Mouse (Mus musculus): ENCODE data around the gene Ralgapa2.

Gene Ralgapa2

DNA sequence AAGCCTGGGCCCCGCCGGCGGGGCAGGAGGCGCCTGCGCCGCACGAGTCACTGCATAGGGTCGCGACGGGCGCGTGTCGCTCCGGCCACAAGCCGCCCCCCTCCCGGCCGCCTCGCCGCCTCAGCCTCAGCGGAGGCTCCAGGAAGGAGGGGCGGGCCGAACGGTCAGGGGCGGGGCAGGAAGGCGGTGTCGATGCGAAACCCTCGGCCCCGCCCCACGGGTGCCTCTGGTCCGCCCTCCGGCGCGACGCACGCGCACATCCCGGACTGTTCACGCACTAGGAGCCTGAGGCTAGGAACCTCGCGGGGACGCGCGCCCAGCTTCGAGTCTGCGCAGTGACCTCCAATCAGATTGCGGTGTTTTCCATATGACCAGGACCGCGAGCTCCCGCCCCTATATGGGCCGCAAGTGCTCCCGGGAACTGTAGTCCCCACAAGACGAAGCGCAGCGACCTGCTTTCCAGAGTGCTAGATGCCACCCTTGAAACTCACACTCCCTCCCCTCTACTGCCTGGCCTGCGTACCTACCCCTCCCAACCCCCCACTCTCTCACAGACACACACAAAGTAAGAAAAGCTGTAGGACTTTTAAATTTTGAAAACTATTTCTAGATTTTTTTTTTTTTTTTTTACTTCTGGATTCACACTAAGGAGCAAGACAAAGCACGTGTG, at the start of gene Ralgapa2:
Ralgapa2 (minus strand) TSS at position 434 of the 670 bp plus-strand sequence.
- DNase-seq (ENCODE audit: low spot score), result peak; percentile 100

DNA sequence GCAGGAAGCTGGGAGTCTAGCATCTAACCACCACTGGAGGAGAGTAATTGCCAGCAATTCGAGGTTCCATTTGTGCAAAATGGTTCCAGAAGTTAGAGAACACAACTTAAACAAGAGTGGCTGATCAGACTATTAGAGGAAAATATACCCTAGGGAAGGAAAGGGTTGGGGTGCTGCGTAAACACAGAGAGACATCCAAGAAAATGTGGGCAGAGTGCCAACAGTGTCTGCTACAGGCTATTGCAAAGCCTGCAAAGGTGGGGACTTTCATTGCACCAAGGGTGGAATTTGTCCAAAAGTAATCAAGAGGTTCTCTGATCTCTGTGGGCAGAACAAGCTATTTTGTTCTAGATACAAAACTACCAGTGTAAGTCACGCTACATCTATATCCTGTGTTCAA, 49.4 kb upstream of the Ralgapa2 start:
- DNase-seq (ENCODE audit: low spot score), result no peak

DNA sequence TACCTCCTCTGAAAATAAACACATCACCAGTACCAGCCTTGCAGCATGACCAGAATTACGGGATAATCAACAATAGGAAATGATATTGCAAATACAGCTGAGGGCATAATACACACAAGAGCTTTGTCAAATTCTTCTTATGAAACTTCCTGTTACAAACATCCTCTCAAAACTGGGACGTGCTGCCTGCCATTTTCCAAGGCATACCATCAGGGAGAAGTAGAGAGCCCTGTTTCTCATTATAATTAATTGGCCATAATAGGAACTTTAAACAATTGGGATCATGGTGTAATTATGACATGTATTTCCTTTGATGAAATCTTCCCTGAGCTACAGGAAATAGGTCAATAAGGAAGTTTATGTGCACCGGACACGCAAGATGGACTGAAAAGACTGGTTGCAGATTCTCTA, 48.5 kb upstream of the Ralgapa2 start:
- no peak for DNase-seq (ENCODE audit: low spot score)

DNA sequence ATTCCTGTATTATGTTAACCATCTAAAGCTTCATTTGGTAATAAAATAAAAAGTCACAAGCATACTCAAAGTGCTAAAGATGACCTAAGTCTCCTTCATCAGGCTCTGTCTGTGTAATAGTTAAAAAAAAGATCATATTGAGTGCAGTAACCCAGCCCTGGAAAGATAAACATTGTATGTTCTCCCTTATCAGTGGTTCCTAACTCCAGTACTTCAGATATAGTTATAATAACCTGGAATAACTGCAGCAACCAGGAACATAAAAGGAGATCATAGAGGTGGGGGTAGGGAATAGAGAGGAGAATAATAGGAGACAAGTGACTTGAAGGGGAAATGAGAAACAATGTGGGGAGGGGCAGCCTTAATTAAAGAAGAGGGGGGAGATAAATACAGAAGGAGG, 44.0 kb upstream of the Ralgapa2 start:
- no peak for DNase-seq (ENCODE audit: low spot score)

DNA sequence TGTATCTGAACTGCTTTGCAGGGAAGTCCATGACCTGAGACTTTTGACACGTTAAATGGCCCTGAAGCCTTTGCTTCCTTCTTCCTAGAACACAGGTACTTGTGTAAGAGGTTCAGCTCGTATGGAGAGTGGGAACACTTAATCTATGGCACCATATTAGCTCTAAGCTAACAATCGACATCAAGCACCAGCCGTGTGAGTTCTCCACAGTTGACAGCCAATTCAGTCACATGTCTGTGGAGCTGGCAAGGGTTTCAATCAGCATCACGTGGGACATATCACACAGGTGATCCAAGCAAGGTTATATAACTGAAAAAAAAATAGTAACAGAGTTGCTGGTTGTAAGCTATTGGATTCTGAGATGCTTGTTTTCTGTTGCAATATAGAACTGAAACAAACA, 43.2 kb upstream of the Ralgapa2 start:
- DNase-seq (ENCODE audit: low spot score), result no peak

DNA sequence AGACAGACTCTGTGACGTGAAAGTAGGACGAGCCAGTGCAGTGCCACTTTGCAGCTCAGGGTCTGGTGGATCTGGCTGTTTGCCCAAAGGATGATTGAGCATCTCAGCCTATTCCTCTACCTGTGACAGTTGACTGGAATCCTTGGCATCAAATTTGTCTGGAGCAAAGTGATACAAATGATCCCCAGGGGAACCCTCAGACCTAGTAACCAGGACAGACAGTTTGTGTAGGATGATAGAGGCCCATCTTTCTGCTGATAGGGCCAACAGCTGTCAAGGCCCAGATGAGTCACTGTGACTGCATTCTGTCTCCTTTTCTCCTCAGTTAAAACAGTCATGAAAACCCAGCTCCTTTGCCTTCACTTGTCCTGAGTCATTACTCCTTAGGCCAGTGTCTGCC, 41.6 kb upstream of the Ralgapa2 start:
- DNase-seq (ENCODE audit: low spot score), result no peak

DNA sequence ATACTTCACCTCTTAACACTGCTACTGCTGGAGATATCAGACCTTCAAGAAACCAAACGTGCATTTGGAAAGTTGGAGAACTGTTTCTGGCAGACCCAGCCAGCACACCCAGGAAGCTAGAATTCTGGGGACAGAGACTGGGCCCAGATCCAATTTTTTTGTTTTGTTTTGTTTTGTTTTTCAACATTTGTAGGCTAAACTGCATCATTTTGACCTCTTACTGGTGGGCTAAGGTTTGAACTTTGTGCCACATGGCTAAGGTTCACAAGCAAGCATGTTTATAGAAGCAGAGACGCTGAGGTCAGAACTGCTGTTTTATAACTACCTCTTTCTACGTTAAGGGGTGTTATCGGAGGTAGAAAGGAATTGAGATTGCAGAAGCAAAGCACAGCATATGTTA, 39.7 kb upstream of the Ralgapa2 start:
- DNase-seq (ENCODE audit: low spot score), result no peak

DNA sequence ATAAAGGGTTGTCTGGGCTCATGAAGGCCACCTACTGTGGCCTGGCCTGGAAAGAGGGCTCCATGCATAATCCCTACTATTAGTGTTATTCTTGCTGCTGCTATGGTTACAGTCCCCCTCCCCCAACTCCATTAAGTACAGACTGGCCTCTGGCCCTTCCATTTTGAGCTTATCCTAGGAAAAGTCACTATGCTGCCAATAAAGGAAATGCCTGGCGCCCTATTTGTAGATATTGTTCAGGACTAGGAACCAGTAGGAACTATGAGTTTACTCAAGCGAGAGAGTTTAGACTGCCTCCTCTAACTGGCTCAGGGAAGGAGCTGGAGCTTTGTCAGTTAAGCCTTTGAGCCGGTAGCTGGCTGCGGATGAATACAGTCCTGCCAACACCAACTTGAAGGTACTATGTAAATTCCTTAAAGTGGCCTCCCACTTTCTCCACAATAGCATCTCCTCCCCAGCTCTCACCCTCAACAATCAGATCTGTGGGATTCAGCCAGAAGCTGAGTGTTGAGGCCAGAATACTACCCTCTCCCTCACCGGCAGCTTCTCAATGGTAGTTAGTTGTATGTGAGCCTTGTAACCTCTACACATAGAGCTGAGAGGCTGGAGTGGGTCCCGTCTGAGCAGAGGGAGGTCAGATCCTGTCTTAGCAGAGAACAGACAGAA, 37.1 kb upstream of the Ralgapa2 start:
- DNase-seq (ENCODE audit: low spot score), result peak; percentile 85

DNA sequence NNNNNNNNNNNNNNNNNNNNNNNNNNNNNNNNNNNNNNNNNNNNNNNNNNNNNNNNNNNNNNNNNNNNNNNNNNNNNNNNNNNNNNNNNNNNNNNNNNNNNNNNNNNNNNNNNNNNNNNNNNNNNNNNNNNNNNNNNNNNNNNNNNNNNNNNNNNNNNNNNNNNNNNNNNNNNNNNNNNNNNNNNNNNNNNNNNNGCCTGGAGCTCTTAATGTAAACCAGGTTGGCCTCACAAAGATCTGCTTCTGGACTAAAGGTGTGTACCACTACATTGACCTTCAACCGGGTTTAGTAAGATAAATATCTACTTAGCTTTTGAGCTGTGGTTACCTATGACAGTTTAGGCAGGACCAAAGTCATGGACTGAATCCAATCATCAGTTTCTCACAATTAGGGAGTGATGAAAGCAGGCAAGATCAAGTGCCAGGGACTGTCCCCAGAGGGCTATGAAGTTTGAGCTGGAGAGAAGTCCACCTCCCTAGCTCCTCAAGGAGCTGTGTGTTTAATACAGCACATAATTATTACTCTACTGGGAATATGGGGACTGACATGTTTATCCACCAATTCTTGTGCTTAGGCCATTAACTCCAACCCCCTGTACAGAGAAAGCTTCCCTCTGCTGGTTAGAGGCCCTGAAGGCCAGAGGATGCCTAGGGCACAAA, 32.1 kb upstream of the Ralgapa2 start:
- DNase-seq (ENCODE audit: low spot score), result no peak

DNA sequence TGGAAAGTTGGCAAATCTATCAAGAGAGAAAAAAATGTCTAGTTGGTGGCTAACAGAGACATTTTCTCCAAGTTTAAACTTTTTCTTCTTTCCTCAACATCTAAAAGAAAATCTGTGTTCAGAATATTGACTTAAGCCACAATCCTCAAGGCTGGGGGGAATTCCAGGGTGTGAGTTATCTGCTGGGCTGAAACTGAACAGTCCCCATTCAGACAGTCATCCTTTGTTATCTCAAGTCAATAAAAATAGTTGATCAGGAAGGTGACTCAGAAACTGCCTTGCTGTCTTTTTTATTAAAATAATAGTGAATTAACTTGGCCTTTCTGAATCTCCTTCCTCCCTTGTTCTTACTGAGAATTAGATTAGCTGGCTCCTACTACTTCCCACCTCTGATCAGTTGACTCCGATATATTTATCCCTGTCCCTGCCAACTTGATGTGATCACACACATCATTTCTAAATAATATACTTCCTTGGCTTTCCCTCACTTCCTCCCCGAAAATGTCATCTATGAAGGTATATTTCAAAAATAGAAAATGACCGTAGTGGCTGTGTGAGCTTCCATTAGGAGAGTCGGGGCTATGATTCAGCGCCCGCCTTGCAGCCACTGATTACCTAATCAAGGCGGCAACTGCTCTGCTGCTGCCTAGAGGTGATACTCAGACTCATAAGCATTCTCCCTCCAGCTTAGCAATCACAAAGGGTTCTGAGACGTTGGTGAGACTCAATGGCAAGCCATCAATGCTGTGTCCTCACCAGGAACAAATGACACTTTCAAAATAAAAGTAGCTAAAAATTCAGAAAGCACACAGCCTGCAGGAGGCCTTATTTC, 21.2 kb upstream of the Ralgapa2 start:
- no peak for DNase-seq (ENCODE audit: low spot score)

DNA sequence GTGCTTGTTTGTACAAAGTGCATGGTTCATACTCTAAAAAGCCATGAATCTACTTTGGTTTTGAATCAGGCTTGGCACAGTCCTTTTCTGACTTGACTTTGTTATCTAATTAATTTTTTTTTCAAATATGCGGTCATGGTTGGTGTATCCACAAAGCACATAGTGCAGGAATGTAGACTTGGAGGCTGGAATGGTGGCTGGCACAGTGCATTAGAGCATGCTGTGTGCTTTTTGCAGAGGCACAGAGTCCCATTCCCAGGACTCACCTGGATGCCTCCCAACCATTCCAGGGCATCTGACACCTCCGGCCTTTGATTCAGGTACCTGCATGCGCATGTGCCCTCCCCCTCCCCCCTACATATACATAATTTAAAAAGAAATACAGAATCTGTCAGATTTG, 20.3 kb upstream of the Ralgapa2 start:
- no peak for DNase-seq (ENCODE audit: low spot score)

DNA sequence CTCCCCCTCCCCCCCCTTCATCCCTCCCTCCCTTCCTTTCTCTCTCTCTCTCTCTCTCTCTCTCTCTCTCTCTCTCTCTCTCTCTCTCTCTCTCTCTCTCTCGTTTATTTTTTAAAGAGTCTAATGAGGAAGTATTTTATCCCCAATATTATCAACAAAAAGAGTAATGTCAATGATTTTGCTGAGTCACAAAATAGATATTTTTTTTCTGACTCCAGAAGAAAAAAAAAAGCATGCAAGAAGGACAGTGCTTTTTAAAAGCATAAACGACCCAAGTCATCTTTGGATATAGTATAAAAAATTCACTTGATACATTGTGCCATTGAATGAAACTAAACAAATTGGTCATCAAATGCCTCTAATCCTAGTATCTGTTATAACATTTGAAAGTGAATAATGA, 13.3 kb upstream of the Ralgapa2 start:
- DNase-seq (ENCODE audit: low spot score), result no peak

DNA sequence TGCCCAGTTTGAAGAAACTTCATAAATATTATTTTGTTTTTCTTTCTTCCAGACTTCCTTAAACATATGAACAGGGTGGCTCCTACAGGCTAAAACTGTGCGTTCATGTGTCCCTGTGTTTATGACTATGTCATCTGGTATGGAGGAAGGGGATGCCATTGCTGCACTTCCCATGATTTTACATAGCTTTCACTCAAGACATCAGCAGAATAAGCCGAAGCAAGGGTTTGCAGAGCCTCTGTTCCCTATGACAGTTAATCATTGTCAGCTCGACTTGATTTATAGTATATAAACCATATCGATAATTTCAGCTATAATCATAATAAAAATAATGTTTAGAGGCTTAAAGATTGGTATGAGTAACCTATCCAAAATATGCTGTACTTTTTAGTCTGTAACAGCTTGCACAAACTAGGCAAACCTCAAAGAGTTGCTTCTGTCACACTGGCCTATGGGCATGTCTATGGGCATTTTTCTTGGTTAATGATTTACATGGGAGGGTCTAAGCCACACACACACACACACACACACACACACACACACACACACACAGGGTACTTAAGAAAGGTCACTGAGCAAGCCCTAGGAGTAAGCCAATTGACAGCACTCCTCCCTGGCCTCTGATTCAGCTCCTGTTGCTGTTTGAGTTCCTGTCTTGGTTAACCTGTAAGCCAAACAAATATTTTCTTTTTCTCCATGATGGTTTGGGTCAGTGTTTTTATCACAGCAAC, 12.7 kb upstream of the Ralgapa2 start:
- no peak for DNase-seq (ENCODE audit: low spot score)

DNA sequence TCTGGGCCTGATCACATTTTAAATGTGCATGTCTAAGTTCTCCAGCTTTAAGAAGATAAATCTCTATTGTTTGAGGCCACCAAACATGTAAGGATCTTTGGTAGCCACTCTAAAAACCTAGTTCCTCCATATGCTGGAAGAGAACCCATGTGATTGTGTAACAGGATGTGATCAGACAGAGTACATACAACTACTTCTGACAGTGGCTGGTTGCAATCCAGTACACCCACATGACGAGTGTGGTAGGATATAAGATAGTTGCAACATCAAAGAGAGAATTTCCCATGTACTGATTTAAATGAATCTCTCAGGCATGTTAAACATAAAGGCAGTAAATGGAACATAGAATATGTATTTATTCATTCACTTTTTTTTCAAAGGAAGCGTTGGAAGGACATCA, 4.8 kb upstream of the Ralgapa2 start:
- DNase-seq (ENCODE audit: low spot score), result no peak

DNA sequence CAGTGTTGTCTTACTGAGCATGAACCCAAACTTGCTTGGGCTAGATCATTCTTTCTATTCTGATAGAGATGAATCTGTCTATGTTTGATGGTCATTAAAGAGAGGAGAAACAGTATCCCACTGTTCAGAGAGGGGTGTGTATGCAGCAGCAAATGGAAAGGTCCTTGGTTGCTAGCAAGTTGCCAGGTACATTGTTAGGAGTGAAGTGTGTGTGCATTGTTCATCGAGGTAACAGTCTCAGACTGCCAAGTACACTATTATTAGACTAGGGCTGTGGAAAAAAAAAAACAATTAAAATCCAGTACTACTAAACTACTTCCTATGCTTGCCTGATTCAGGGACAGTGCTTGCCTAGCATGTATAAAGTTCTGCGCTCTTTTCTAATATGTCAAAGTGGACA, 2.9 kb upstream of the Ralgapa2 start:
- DNase-seq (ENCODE audit: low spot score), result no peak

DNA sequence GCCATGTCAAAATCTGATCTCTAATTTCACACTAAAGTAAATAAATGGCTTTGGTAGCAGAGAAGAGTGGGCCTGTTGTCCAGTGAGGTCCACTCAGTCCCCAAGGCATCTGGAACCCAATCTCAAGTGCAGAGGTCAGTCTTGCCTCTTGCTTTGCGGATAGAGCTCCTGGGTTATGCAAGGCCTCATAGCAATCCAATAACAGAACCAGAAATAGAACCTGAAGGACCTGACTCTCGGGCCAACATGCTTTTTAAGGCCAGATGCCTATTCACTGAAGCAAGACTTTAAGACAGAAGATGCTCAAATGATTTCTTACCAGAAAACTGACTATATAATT, 407 bp upstream of the Ralgapa2 start:
- no peak for DNase-seq (ENCODE audit: low spot score)

DNA sequence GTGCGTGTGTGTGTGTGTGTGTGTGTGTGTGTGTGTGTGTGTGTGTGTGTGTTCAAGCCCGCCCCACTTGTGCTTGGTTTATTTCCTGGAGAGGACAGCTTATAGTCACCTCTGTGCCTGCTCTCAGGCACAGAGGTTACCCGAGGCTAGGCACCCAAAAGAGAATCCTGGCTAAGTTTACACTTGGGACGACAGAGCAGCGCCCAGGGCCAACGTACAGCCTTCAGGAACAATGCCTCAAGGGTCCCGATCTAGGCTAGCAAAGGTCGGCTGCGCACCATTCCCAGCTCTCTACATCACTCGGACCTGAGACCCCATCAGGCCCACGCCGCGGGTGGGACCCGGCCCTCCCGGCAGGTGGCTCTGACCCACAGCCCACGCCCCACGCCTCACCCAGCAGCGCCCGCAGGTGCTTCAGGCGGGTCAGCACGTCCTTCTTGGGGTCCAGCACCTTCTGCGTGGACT, 711 bp downstream of the Ralgapa2 start:
- DNase-seq (ENCODE audit: low spot score), result peak; percentile 58

DNA sequence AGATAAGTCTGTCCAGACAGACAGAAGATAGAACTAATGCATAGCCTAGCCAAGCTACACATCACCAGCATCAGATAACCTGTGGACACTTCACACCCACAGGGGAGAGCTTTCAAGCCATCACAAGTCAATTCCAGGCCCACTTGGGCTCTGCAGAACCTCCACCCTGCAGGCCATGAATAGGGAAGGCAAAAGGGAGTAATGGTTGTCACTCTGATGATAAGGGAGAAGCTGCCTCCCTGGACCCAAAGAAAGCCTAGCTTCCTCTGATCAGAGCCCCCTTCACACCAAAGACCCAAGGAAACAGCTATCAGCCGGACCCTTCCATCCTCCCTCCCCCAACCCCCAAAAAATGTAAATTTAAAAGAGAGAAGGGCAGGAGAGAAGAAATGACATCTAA, 1.4 kb downstream of the Ralgapa2 start:
- no peak for DNase-seq (ENCODE audit: low spot score)

DNA sequence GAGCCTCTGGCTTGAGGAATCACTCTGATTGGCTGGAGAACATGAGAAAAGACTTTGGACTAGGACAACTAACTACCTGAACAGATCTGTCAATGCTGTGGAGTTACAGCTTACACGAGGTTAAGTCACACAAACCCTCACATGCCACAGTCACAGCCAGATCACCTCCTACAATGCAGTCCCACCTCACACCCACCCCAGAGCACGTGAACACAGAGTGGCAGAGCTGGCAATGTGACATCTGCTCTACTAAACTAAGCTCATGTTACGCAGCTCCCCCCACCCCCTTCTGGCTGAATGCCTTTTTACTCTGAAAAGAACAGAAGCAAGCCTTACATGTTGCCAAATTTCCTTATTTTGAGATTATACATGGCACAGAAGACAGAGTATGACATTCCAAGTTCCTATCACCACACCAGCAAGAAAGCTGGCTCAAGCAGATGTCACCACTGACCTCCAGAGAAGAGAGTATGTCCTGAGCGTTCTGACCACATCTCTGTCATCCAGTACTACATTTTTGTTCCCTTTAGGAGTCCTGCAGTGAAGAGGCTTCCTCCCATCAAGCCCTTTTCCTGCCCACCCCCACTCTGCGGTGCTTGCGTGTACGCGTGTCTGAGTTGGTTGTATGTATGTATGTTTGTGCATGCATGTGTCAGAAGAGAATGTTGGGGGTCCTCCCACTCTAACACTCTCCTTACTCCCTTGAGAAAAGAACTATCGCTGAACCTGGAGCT, 9.4 kb downstream of the Ralgapa2 start:
- peak; percentile 6 for DNase-seq (ENCODE audit: low spot score)

DNA sequence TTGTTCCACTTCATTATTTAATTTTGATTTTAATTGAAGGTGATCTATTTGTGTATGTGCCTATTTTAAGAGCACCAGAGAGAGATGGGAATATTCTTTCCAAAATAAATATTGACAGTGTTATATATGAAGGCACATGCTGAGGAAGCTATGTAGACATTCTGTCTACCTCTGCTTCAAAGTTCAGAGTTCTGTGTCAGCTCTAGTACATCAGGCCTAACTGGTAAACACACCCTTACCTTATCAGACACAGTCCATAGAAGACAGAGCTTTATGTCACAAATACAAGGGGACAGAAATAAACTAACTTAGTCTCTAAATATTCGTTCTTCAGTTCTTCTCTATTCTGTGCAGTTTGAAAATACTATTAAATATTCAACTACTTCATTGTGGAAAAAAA, 12.1 kb downstream of the Ralgapa2 start:
- DNase-seq (ENCODE audit: low spot score), result no peak

DNA sequence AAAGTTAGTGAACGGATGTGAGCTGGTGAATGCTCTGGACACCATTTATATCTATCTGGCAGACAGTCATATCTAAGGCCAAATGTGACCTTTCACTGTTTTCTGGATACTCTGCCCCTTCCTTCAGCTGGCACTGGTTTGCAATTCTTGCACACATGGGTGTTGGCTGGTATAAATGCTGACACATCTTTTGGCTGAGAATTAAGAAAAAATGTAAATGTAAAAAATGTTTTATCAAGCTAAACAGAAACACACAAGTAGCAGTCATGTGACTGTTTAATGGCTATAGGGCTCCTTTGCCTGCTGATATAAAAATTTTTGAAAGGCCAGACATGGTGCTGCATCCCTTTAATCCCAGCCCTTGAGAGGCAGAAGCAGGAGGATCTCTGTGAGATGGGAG, 13.0 kb downstream of the Ralgapa2 start:
- no peak for DNase-seq (ENCODE audit: low spot score)
